Mouse (Mus musculus) cerebellum, postnatal 14 days (tissue): ENCODE measurements around the gene Usp20.

Experiments used
- DNase-seq, 2 experiments: peaks; one replicate each; pipeline ENCODE4 v3.0.0; 2021; ENCODE audit warnings: mixed read lengths in 2 of 2

Usp20 gene

GRCm38 (mm10) chr2:31042881-31043280 lies 60.8 kb downstream of the Usp20 start:
- DNase-seq = no peak

- no peak for DNase-seq
Observed at GRCm38 (mm10) chr2:31043856-31044255, 61.8 kb downstream of the Usp20 start.

- no peak for DNase-seq
Observed at GRCm38 (mm10) chr2:31048037-31048436, 66.0 kb downstream of the Usp20 start.

GRCm38 (mm10) chr2:31052441-31052840 lies 70.4 kb downstream of the Usp20 start:
- DNase-seq = no peak

- no peak for DNase-seq
Observed at GRCm38 (mm10) chr2:31053426-31053825, 71.3 kb downstream of the Usp20 start.

- no peak for DNase-seq
Observed at GRCm38 (mm10) chr2:31053851-31054340, 71.8 kb downstream of the Usp20 start.

GRCm38 (mm10) chr2:31056070-31056469 lies 74.0 kb downstream of the Usp20 start:
- peak in 1 of 2 experiments; percentile 42 for DNase-seq

GRCm38 (mm10) chr2:31057549-31058177 lies 75.6 kb downstream of the Usp20 start:
- DNase-seq = peak; percentile 75 to 85

GRCm38 (mm10) chr2:31058443-31058842 lies 76.4 kb downstream of the Usp20 start:
- no peak for DNase-seq

GRCm38 (mm10) chr2:31060271-31060670 lies 78.2 kb downstream of the Usp20 start:
- DNase-seq = no peak

GRCm38 (mm10) chr2:31060787-31061730 lies 79.0 kb downstream of the Usp20 start:
- DNase-seq = peak; percentile 91 to 93

GRCm38 (mm10) chr2:31061868-31062628 lies 80.0 kb downstream of the Usp20 start:
- DNase-seq = peak in 1 of 2 experiments; percentile 45

GRCm38 (mm10) chr2:31066019-31066789 lies 84.1 kb downstream of the Usp20 start:
- peak; percentile 89 to 97 for DNase-seq

- peak in 1 of 2 experiments; percentile 53 for DNase-seq
Observed at GRCm38 (mm10) chr2:31067059-31067595, 85.0 kb downstream of the Usp20 start.

GRCm38 (mm10) chr2:31067696-31068245 lies 85.7 kb downstream of the Usp20 start:
- DNase-seq = no peak

- peak; percentile 68 to 72 for DNase-seq
Observed at GRCm38 (mm10) chr2:31068246-31069113, 86.4 kb downstream of the Usp20 start.

GRCm38 (mm10) chr2:31069114-31069445 lies 87.0 kb downstream of the Usp20 start:
- DNase-seq = no peak

- DNase-seq = no peak
Observed at GRCm38 (mm10) chr2:31069506-31069905, 87.4 kb downstream of the Usp20 start.
